Mouse (Mus musculus) CH12.LX (cell line): ENCODE data around the gene Tmem126b. TPM values are rescaled to one million over a fixed set of nuclear protein-coding genes. Genes with fewer than 3 reads are reported as not detected.

Source experiments
- DNase-seq: peaks from one replicate; pipeline ENCODE4 v3.0.0-alpha.2; 2013; ENCODE audit errors: extremely low read depth
- H3K27ac ChIP-seq: 2 replicates; pipeline ENCODE4 v1.5.1; 2012; ENCODE audit warnings: low read depth, mild to moderate bottlenecking, control low read depth, moderate library complexity; ENCODE audit not compliant: insufficient read depth
- H3K27me3 ChIP-seq: replicated peaks from 2 replicates; pipeline ENCODE3; 2012; ENCODE audit warnings: inconsistent platforms
- H3K36me3 ChIP-seq, 2 experiments: replicated peaks in 1 of 2; 2 replicates each; pipeline versions ENCODE3 to v1.6.1; 2012; ENCODE audit warnings: inconsistent platforms in 1 of 2, low read length in 1 of 2, mild to moderate bottlenecking in 1 of 2, mixed read lengths in 1 of 2, moderate library complexity in 1 of 2; ENCODE audit not compliant: control insufficient read depth in 1 of 2, insufficient read depth in 1 of 2
- H3K4me1 ChIP-seq, 2 experiments: 2 replicates each; pipeline ENCODE4 v1.6.1; 2012; ENCODE audit warnings: inconsistent platforms in 1 of 2, moderate library complexity in 1 of 2; ENCODE audit not compliant: insufficient read depth in 2 of 2, control insufficient read depth in 1 of 2
- H3K4me2 ChIP-seq: 2 replicates; pipeline ENCODE4 v1.6.1; 2012; ENCODE audit warnings: low read depth, mild to moderate bottlenecking, control low read depth; ENCODE audit not compliant: poor library complexity, insufficient read depth, severe bottlenecking
- H3K4me3 ChIP-seq, 3 experiments: fragments of 150-350 bp in 1 of 3; sonication (generic) in 1 of 3; replicated peaks in 1 of 3; 2 replicates each; pipeline versions ENCODE3 to v1.5.1; 2011 to 2012; ENCODE audit warnings: low read depth in 2 of 3, low read length in 2 of 3, mild to moderate bottlenecking in 2 of 3, moderate library complexity in 2 of 3, control low read depth in 1 of 3, improper control_type of control experiment in 1 of 3, inconsistent platforms in 1 of 3, mixed read lengths in 1 of 3; ENCODE audit not compliant: poor library complexity in 1 of 3
- H3K79me2 ChIP-seq: replicated peaks from 2 replicates; pipeline ENCODE4 v1.6.1; 2012; ENCODE audit warnings: mild to moderate bottlenecking, moderate library complexity; ENCODE audit not compliant: control insufficient read depth, poor library complexity, insufficient read depth, severe bottlenecking; ENCODE audit errors: extremely low read depth
- H3K9ac ChIP-seq: 2 replicates; pipeline ENCODE4 v1.6.1; 2012; ENCODE audit warnings: low read depth, mild to moderate bottlenecking, control low read depth, moderate library complexity; ENCODE audit not compliant: insufficient read depth
- H3K9me3 ChIP-seq: replicated peaks from 2 replicates; pipeline ENCODE3; 2012; ENCODE audit warnings: low read length, inconsistent platforms, mixed read lengths
- BHLHE40 ChIP-seq: IDR thresholded peaks from 2 replicates; pipeline ENCODE4 v1.6.1; 2011; ENCODE audit warnings: mild to moderate bottlenecking, low read depth, low read length, improper control_type of control experiment
- ETS1 ChIP-seq: conservative IDR thresholded peaks from 2 replicates; pipeline ENCODE4 v1.6.1; 2012; ENCODE audit warnings: low read depth, mild to moderate bottlenecking, inconsistent platforms, low read length, improper control_type of control experiment, moderate library complexity
- GABPA ChIP-seq: IDR thresholded peaks from 2 replicates; pipeline ENCODE4 v1.6.1; 2012; ENCODE audit warnings: low read depth, low read length, improper control_type of control experiment, inconsistent platforms; ENCODE audit not compliant: insufficient replicate concordance
- JUND ChIP-seq: conservative IDR thresholded peaks from 2 replicates; pipeline ENCODE4 v1.6.1; 2011; ENCODE audit warnings: low read depth, low read length, improper control_type of control experiment
- KAT2A ChIP-seq: IDR thresholded peaks from 2 replicates; pipeline ENCODE4 v1.6.1; 2012; ENCODE audit warnings: low read length, improper control_type of control experiment, inconsistent platforms; ENCODE audit not compliant: insufficient replicate concordance
- MAFK ChIP-seq: IDR thresholded peaks from 2 replicates; pipeline ENCODE4 v1.6.1; 2011; ENCODE audit warnings: low read length, improper control_type of control experiment; ENCODE audit not compliant: insufficient replicate concordance
- MAX ChIP-seq: IDR thresholded peaks from 2 replicates; pipeline ENCODE4 v1.6.1; 2011; ENCODE audit warnings: low read length, improper control_type of control experiment
- MAZ ChIP-seq: IDR thresholded peaks from 2 replicates; pipeline ENCODE4 v1.6.1; 2012; ENCODE audit warnings: low read depth, mild to moderate bottlenecking, inconsistent platforms, low read length, improper control_type of control experiment, moderate library complexity
- POLR2AphosphoS2 ChIP-seq: IDR thresholded peaks from 2 replicates; pipeline ENCODE4 v1.6.1; 2011; ENCODE audit warnings: low read depth, low read length, improper control_type of control experiment
- RAD21 ChIP-seq: IDR thresholded peaks from 2 replicates; pipeline ENCODE4 v1.6.1; 2011; ENCODE audit warnings: low read depth, mild to moderate bottlenecking, low read length, improper control_type of control experiment, moderate library complexity
- RCOR1 ChIP-seq: conservative IDR thresholded peaks from 2 replicates; pipeline ENCODE4 v1.6.1; 2012; ENCODE audit warnings: low read depth, mild to moderate bottlenecking, inconsistent platforms, low read length, improper control_type of control experiment
- TBP ChIP-seq: conservative IDR thresholded peaks from 2 replicates; pipeline ENCODE4 v1.6.1; 2011; ENCODE audit warnings: low read depth, low read length, improper control_type of control experiment
- USF1 ChIP-seq: IDR thresholded peaks from 2 replicates; pipeline ENCODE4 v1.6.1; 2014; ENCODE audit warnings: low read depth, mild to moderate bottlenecking, inconsistent platforms, low read length, improper control_type of control experiment
- USF2 ChIP-seq: conservative IDR thresholded peaks from 2 replicates; pipeline ENCODE4 v1.6.1; 2011; ENCODE audit warnings: low read depth, low read length, improper control_type of control experiment
- ZC3H11A ChIP-seq: IDR thresholded peaks from 2 replicates; pipeline ENCODE4 v1.6.1; 2012; ENCODE audit warnings: low read depth, mild to moderate bottlenecking, inconsistent platforms, low read length, improper control_type of control experiment
- ZNF384 ChIP-seq: IDR thresholded peaks from 2 replicates; pipeline ENCODE4 v1.6.1; 2012; ENCODE audit warnings: low read depth, low read length, improper control_type of control experiment, inconsistent platforms
- dilution Hi-C: fragments of 300-500 bp; cut with MboI; formaldehyde crosslinking; loops from 2 replicates; pipeline ENCODE4 v1.14.3; 2020; ENCODE audit warnings: low sequenced_read_pairs; ENCODE audit not compliant: extremely low pct_unique_long_range_greater_than_20kb, extremely low pct_ligation_motif_present
- in situ Hi-C: fragments of 300-500 bp; cut with MboI; formaldehyde crosslinking; loops from 3 replicates; pipeline ENCODE4 v1.14.3; 2019; ENCODE audit warnings: low sequenced_read_pairs, low pct_ligation_motif_present, low pct_unique_long_range_greater_than_20kb, mixed read lengths
- polyA plus RNA-seq: library from polyadenylated mRNA; unstranded; fragments of >175 nt; gene quantifications from 2 replicates; pipeline ENCODE4 v1.2.1, GENCODE M21; 2012; ENCODE audit warnings: low read depth; ENCODE audit not compliant: insufficient read length
- total RNA-seq, 2 experiments: library from RNA; depleted of rRNA; stranded (reverse); fragments of 300-350 nt in 1 of 2; fragments of >200 nt in 1 of 2; gene quantifications; 2 replicates each; pipeline ENCODE4 v1.2.3; 2012 to 2014

The Tmem126b gene
- total and polyA plus RNA-seq, 3 experiments, result 9.1 to 15.7 (median 10.9) TPM

DNA sequence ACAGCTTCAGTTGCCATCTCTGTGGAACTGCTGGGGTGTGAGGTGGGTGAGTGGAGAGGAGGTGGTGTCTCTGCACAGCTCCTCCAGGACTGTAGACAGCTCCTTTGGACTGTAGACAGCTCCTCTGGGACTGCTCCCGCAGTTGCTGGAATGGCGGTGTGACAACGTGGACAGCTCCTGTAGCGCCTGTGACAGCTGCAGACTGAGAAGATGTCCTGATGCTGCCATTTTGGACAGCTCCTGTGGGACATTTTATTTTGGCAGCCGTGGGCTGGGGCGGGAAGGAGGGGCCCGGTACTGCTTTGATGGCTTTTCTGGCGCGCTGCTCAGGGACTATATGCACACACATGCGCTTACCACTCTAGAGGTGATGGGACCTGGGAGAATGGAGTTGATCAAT lies 15.5 kb downstream of the Tmem126b start:
- Histone ChIP-seq H3K79me2 (peaks cover 10% of the 10 kb centered on the region), H3K9ac (no peak overlapping the region), H3K9me3 (no peaks in the 10 kb centered on the region)
- in situ Hi-C loops, result no loop called here
- no peak for DNase-seq
- TF ChIP-seq BHLHE40, result no peak
- no peak for TF ChIP-seq USF1
- TF ChIP-seq KAT2A, result no peak
- TF ChIP-seq GABPA, result no peak
- no peak for TF ChIP-seq RAD21
- TF ChIP-seq MAFK, result no peak
- TF ChIP-seq TBP, result no peak
- TF ChIP-seq MAZ, result no peak
- no peak for TF ChIP-seq MAX
- no peak for TF ChIP-seq RCOR1
- TF ChIP-seq USF2, result no peak
- no peak for TF ChIP-seq JUND
- no peak for TF ChIP-seq POLR2AphosphoS2
- no peak for TF ChIP-seq ETS1
- TF ChIP-seq, all 38 proteins: peak for 0
- Histone ChIP-seq H3K4me2 (no peak overlapping the region), H3K27ac (no peak overlapping the region), H3K27me3 (no peaks in the 10 kb centered on the region), H3K4me3 (no peak overlapping the region), H3K4me1 (peaks cover 0 to 7% of the 10 kb centered on the region in 2 experiments; a peak in 2 of 4 replicates), H3K36me3 (no peaks in the 10 kb centered on the region)
- dilution Hi-C loops, result no loop called here

DNA sequence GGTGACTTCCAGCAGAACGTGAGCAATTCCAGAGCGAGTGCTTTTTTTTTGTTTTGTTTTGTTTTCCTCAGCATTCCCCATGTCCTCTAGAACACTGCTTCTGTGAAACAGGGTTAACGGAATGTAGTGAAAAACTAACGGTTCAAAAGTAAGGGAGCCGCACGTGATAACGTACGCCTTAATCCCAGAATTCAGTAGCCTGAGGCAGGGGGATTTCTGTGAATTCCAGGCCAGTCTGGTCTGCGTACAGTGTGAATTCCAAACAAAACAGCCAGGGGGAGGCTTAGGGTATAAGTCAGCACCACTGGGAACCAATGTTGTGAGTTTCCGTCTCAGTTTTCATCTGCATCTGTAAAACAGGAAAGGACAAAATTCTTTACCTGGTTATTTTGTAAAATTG lies 18.3 kb downstream of the Tmem126b start:
- Histone ChIP-seq H3K4me3 (peak overlapping the region; percentile 60 to 96 (median 64)), H3K27me3 (no peaks in the 10 kb centered on the region), H3K4me1 (peaks cover 0 to 7% of the 10 kb centered on the region in 2 experiments; a peak in 2 of 4 replicates), H3K9ac (peak overlapping the region; percentile 79), H3K27ac (peak overlapping the region; percentile 93), H3K36me3 (peaks cover 8 to 21% of the 10 kb centered on the region in 2 experiments), H3K9me3 (no peaks in the 10 kb centered on the region), H3K4me2 (peak overlapping the region; percentile 66), H3K79me2 (peaks cover 12% of the 10 kb centered on the region)
- TF ChIP-seq GABPA, result no peak
- TF ChIP-seq ZC3H11A, result no peak
- peak; percentile 54; the same call in 1 of the 2 replicates for TF ChIP-seq BHLHE40
- no peak for TF ChIP-seq ZNF384
- dilution Hi-C loops (no loop called here), in situ Hi-C loops (no loop called here)
- DNase-seq, result no peak
